In genomic region chr2:178429426-178429825, GRCm38 (mm10) we compare ENCODE assay signal across 17 mouse cellular contexts. TPM values are rescaled to one million over a fixed set of nuclear protein-coding genes. Genes with fewer than 3 reads are reported as not detected.
"Had no signal": no experiment of that assay in that cellular context is flagged by ENCODE, and none has a peak within 500 bp of the region (broad histone marks: within the 10 kb centered on the region; RNA-seq: fewer than 3 reads in every experiment).

No protein-coding gene starts in this region.

- H3K9ac ChIP-seq: neural tube, embryonic 12.5 days; neural tube, embryonic 13.5 days; neural tube, embryonic 15.5 days; stomach, embryonic 15.5 days had no signal

- H3K4me3 ChIP-seq: neural tube, embryonic 12.5 days; neural tube, embryonic 13.5 days; neural tube, embryonic 15.5 days; stomach, embryonic 15.5 days had no signal

- DNase-seq: retina, postnatal 1 day; right cerebral cortex, adult 18-20 months; right cerebral cortex, postnatal 14 days; right cerebral cortex, postnatal 25 days; spleen, adult 18-20 months; thymus, adult 18-20 months; thymus, adult 2 months; thymus, postnatal 25 days; thymus, postnatal 36 days; thymus, postnatal 4 days had no signal

- H3K36me3 ChIP-seq: neural tube, embryonic 12.5 days; neural tube, embryonic 13.5 days; neural tube, embryonic 15.5 days; stomach, embryonic 15.5 days had no signal

- H3K4me2 ChIP-seq: neural tube, embryonic 12.5 days; neural tube, embryonic 13.5 days; neural tube, embryonic 15.5 days; stomach, embryonic 15.5 days had no signal

- H3K27ac ChIP-seq: neural tube, embryonic 12.5 days; neural tube, embryonic 13.5 days; neural tube, embryonic 15.5 days; stomach, embryonic 15.5 days; stomach, postnatal 0 days had no signal

- H3K27me3 ChIP-seq: neural tube, embryonic 12.5 days; neural tube, embryonic 13.5 days; neural tube, embryonic 15.5 days had no signal

- H3K9me3 ChIP-seq: neural tube, embryonic 12.5 days; neural tube, embryonic 13.5 days; neural tube, embryonic 15.5 days; stomach, embryonic 15.5 days had no signal

- H3K4me1 ChIP-seq: neural tube, embryonic 12.5 days; stomach, embryonic 15.5 days had no signal

RNA-seq across cellular contexts. Expression of gene Cdh26, which starts 0.9 kb away (rescaled TPM):
- polyA plus RNA-seq: neural tube, embryonic 13.5 days; spleen, adult 2 months had no signal

RNA-seq across cellular contexts. Expression of gene Sycp2, which starts 21.9 kb away (rescaled TPM):
- polyA plus RNA-seq: small intestine, adult 2 months; spleen, adult 2 months; thymus, adult 2 months had no signal
